Mouse (Mus musculus) urinary bladder, postnatal 0 days (tissue): ENCODE measurements around the gene Dis3l2. TPM values are rescaled to one million over a fixed set of nuclear protein-coding genes. Genes with fewer than 3 reads are reported as not detected.

Experiments
- polyA plus RNA-seq: library from polyadenylated mRNA; unstranded; fragments of >200 nt; fragmentation: Nextera tagmentation; extraction: Ambion mirVana; gene quantifications from 2 replicates; pipeline ENCODE4 v1.2.1, GENCODE M21; 2015

The Dis3l2 gene
- polyA plus RNA-seq: 9.4 and 10.0 TPM in 2 replicates

GRCm38 (mm10) chr1:86703300-86703964, at the start of gene Dis3l2:
Dis3l2 (plus strand) TSS chr1:86703808.

GRCm38 (mm10) chr1:86670279-86671038, 33.1 kb upstream of the Dis3l2 start, which contains the start of gene Nppc:
Nppc (minus strand) TSS chr1:86670571.

GRCm38 (mm10) chr1:87089828-87090227, 386.2 kb downstream of the Dis3l2 start, which contains the start of gene Alppl2:
Alppl2 (minus strand) TSS chr1:87089928.

Other genes starting within 250 kb of the Dis3l2 start
- gene Ptma, start 177.1 kb upstream of the Dis3l2 start, polyA plus RNA-seq: 699 and 900 TPM in 2 replicates
- 42.3 and 48.5 TPM in 2 replicates for gene Pde6d, start 121.2 kb upstream of the Dis3l2 start, polyA plus RNA-seq
- 15.8 and 16.2 TPM in 2 replicates for gene Cops7b, start 120.9 kb upstream of the Dis3l2 start, polyA plus RNA-seq
- gene Nppc, start 33.2 kb upstream of the Dis3l2 start, polyA plus RNA-seq: 0.36 and 0.87 TPM in 2 replicates